ENCODE assay signal across 1 mouse cellular context in genomic region chr8:105545249-105545648, GRCm38 (mm10).
TF ChIP-seq lines count a peak whose summit lies in the region.

No protein-coding gene starts in this region.

TF ChIP-seq in MEL, 35 proteins besides CTCF, POLR2A, EP300 and RAD21 (continued from another document):
- TF ChIP-seq ETS1 (IDR thresholded peaks at IDR 0.05; ENCODE audit: low read depth, low read length) (no peak), JUND (IDR thresholded peaks at IDR 0.05; ENCODE audit: low read depth, low read length) (no peak), ZMIZ1 (IDR thresholded peaks at IDR 0.05; ENCODE audit: low read depth, low read length) (no peak), NRF1 (IDR thresholded peaks at IDR 0.05; ENCODE audit: insufficient read depth, low read depth, low read length, poor library complexity, severe bottlenecking) (no peak), CHD1 (IDR thresholded peaks at IDR 0.05; ENCODE audit: low read depth, low read length) (no peak), MEF2A (IDR thresholded peaks at IDR 0.05; ENCODE audit: extremely low read depth, insufficient replicate concordance, low read depth, low read length, poor library complexity, severe bottlenecking) (no peak), RCOR1 (IDR thresholded peaks at IDR 0.05; ENCODE audit: low read depth, low read length) (no peak), ELF1 (IDR thresholded peaks at IDR 0.05; ENCODE audit: low read depth, low read length) (no peak), POLR2AphosphoS2 (IDR thresholded peaks at IDR 0.05; ENCODE audit: low read length) (no peak), POLR2AphosphoS5 (IDR thresholded peaks at IDR 0.05; ENCODE audit: borderline replicate concordance, low read depth, low read length) (no peak), MYB (IDR thresholded peaks at IDR 0.05; ENCODE audit: low read depth, low read length) (no peak), HCFC1 (IDR thresholded peaks at IDR 0.05; ENCODE audit: low read depth, low read length) (no peak)
